Mouse (Mus musculus) embryonic fibroblast, embryonic 13.5 days (primary cell): ENCODE measurements around the gene Zfp697.

Experiments used
- CTCF ChIP-seq: IDR thresholded peaks from 2 replicates; pipeline ENCODE4 v1.5.1; 2011; ENCODE audit warnings: mild to moderate bottlenecking, control low read depth, low read length, moderate library complexity, borderline replicate concordance; ENCODE audit not compliant: insufficient read depth
- POLR2A ChIP-seq: IDR thresholded peaks from 2 replicates; pipeline ENCODE4 v1.6.1; 2011; ENCODE audit warnings: low read depth, mild to moderate bottlenecking, control low read depth, low read length, moderate library complexity

GRCm38 (mm10) chr3:98427600-98428448 lies 45.6 kb downstream of the Zfp697 start:
- TF ChIP-seq POLR2A (no peak), CTCF (no peak)
